Mouse (Mus musculus): ENCODE measurements around the gene Cdkl3.

- no peak for TF ChIP-seq CTCF (IDR thresholded peaks at IDR 0.05; ENCODE audit: extremely low read depth, insufficient read length, insufficient replicate concordance, low read depth, low read length)
- TF ChIP-seq POLR2A (IDR thresholded peaks at IDR 0.05; ENCODE audit: low read depth, low read length) = no peak
These were observed 583 bp upstream of the Cdkl3 start for GRCm38 (mm10) chr11:52003505-52003771.
